In genomic region chr2:154735416-154735815, GRCm38 (mm10) we compare ENCODE assay signal across 32 mouse cellular contexts. TPM values are rescaled to one million over a fixed set of nuclear protein-coding genes. Genes with fewer than 3 reads are reported as not detected.
A peak's percentile ranks its signal among the peaks of the same experiment; 100 is the strongest.
DNase-seq lines count a peak whose midpoint lies in the region; ATAC-seq and TF ChIP-seq lines count a peak whose summit lies in the region.
"Had no signal": no experiment of that assay in that cellular context is flagged by ENCODE, and none has a peak within 500 bp of the region (broad histone marks: within the 10 kb centered on the region; RNA-seq: fewer than 3 reads in every experiment).

No protein-coding gene starts in this region.

- no peaks in the 10 kb centered on the region for H3K27me3 ChIP-seq in kidney, embryonic 14.5 days (ENCODE audit: control insufficient read depth, insufficient read depth, low read length)
- no peaks in the 10 kb centered on the region for H3K27me3 ChIP-seq in kidney, postnatal 0 days (ENCODE audit: insufficient read depth, low read length)
- H3K27me3 ChIP-seq in neural tube, embryonic 14.5 days (ENCODE audit: control insufficient read depth, insufficient read depth, low read length), result no peaks in the 10 kb centered on the region
- H3K27me3 ChIP-seq: CH12.LX; embryonic facial prominence, embryonic 13.5 days; forebrain, embryonic 12.5 days; forebrain, embryonic 15.5 days; heart, embryonic 12.5 days; heart, embryonic 15.5 days; hindbrain, embryonic 13.5 days; Patski had no signal

- TF ChIP-seq CTCF in kidney, postnatal 0 days (IDR thresholded peaks at IDR 0.05; ENCODE audit: low read depth), result no peak

- H3K4me1 ChIP-seq in kidney, embryonic 14.5 days (ENCODE audit: control insufficient read depth, insufficient read depth, low read length), result peaks cover 20% of the 10 kb centered on the region
- peaks cover 13% of the 10 kb centered on the region; the same call in 1 of the 2 replicates for H3K4me1 ChIP-seq in kidney, postnatal 0 days (replicated peaks; ENCODE audit: insufficient read depth, low read length)
- H3K4me1 ChIP-seq in neural tube, embryonic 14.5 days (ENCODE audit: control insufficient read depth, insufficient read depth, low read length), result peaks cover 5% of the 10 kb centered on the region; the same call in 1 of the 2 replicates
- H3K4me1 ChIP-seq: embryonic facial prominence, embryonic 13.5 days; heart, embryonic 12.5 days; heart, embryonic 15.5 days had no signal

- no peak overlapping the region for H3K27ac ChIP-seq in kidney, embryonic 14.5 days (ENCODE audit: low read depth, low read length)
- no peak overlapping the region for H3K27ac ChIP-seq in kidney, postnatal 0 days
- H3K27ac ChIP-seq in neural tube, embryonic 14.5 days (ENCODE audit: low read depth, low read length), result no peak overlapping the region
- H3K27ac ChIP-seq: embryonic facial prominence, embryonic 10.5 days; embryonic facial prominence, embryonic 13.5 days; forebrain, embryonic 12.5 days; forebrain, embryonic 15.5 days; heart, embryonic 15.5 days; hindbrain, embryonic 10.5 days; hindbrain, embryonic 13.5 days had no signal

- no peak overlapping the region for H3K4me3 ChIP-seq in kidney, embryonic 14.5 days (ENCODE audit: low read length)
- H3K4me3 ChIP-seq in kidney, postnatal 0 days (replicated peaks; ENCODE audit: low read depth, low read length), result no peak overlapping the region
- no peak overlapping the region for H3K4me3 ChIP-seq in neural tube, embryonic 14.5 days (ENCODE audit: low read depth, low read length)
- H3K4me3 ChIP-seq: embryonic facial prominence, embryonic 10.5 days; embryonic facial prominence, embryonic 13.5 days; erythroblast, embryonic 14.5 days; forebrain, embryonic 12.5 days; forebrain, embryonic 15.5 days; heart, embryonic 12.5 days; heart, embryonic 15.5 days; hindbrain, embryonic 10.5 days; hindbrain, embryonic 13.5 days had no signal

- ATAC-seq in kidney, embryonic 14.5 days (ENCODE audit: low FRiP score, low TSS enrichment), result peak; percentile 67
- peak; percentile 47 for ATAC-seq in kidney, postnatal 0 days (replicated peaks; ENCODE audit: low FRiP score, low read depth)
- ATAC-seq in neural tube, embryonic 14.5 days (ENCODE audit: low read depth), result peak; percentile 41; the same call in 1 of the 2 replicates
- ATAC-seq: forebrain, embryonic 15.5 days; Patski had no signal

- no peaks in the 10 kb centered on the region for H3K36me3 ChIP-seq in kidney, embryonic 14.5 days (ENCODE audit: control insufficient read depth, insufficient read depth, low read length)
- H3K36me3 ChIP-seq in kidney, postnatal 0 days (ENCODE audit: insufficient read depth, low read length), result no peaks in the 10 kb centered on the region
- no peaks in the 10 kb centered on the region for H3K36me3 ChIP-seq in neural tube, embryonic 14.5 days (ENCODE audit: control insufficient read depth, insufficient read depth, low read length)
- H3K36me3 ChIP-seq: embryonic facial prominence, embryonic 10.5 days; embryonic facial prominence, embryonic 13.5 days; forebrain, embryonic 12.5 days; forebrain, embryonic 15.5 days; G1E; heart, embryonic 12.5 days; heart, embryonic 15.5 days; hindbrain, embryonic 10.5 days; hindbrain, embryonic 13.5 days had no signal

- whole genome bisulfite sequencing in kidney, embryonic 14.5 days, result 5% methylated on average over 7 of the region's 7 CpGs
- WGBS in kidney, postnatal 0 days, result 12% methylated on average over 7 of the region's 7 CpGs
- WGBS in neural tube, embryonic 14.5 days, result 33% methylated on average over 7 of the region's 7 CpGs

- no peak overlapping the region for H3K4me2 ChIP-seq in kidney, embryonic 14.5 days (replicated peaks; ENCODE audit: low read depth, low read length)
- H3K4me2 ChIP-seq in kidney, postnatal 0 days (ENCODE audit: low read length), result no peak overlapping the region
- no peak overlapping the region for H3K4me2 ChIP-seq in neural tube, embryonic 14.5 days (ENCODE audit: low read depth, low read length)
- H3K4me2 ChIP-seq: embryonic facial prominence, embryonic 13.5 days; forebrain, embryonic 12.5 days; forebrain, embryonic 15.5 days; heart, embryonic 12.5 days; heart, embryonic 15.5 days; hindbrain, embryonic 13.5 days had no signal

- H3K9me3 ChIP-seq in kidney, embryonic 14.5 days (ENCODE audit: control insufficient read depth, low read length), result no peaks in the 10 kb centered on the region
- H3K9me3 ChIP-seq in kidney, postnatal 0 days (replicated peaks; ENCODE audit: low read length), result no peaks in the 10 kb centered on the region
- no peaks in the 10 kb centered on the region; the same call in 1 of the 2 replicates for H3K9me3 ChIP-seq in neural tube, embryonic 14.5 days (ENCODE audit: control insufficient read depth, low read length)
- H3K9me3 ChIP-seq: embryonic facial prominence, embryonic 10.5 days; embryonic facial prominence, embryonic 13.5 days; forebrain, embryonic 12.5 days; forebrain, embryonic 15.5 days; G1E; heart, embryonic 12.5 days; heart, embryonic 15.5 days; hindbrain, embryonic 10.5 days; hindbrain, embryonic 13.5 days had no signal

- no peak overlapping the region for H3K9ac ChIP-seq in kidney, embryonic 14.5 days (ENCODE audit: low read depth, low read length)
- H3K9ac ChIP-seq in kidney, postnatal 0 days (ENCODE audit: low read depth, low read length), result no peak overlapping the region
- H3K9ac ChIP-seq in neural tube, embryonic 14.5 days (replicated peaks; ENCODE audit: low read depth, low read length), result no peak overlapping the region
- H3K9ac ChIP-seq: embryonic facial prominence, embryonic 13.5 days; forebrain, embryonic 12.5 days; forebrain, embryonic 15.5 days; heart, embryonic 12.5 days; heart, embryonic 15.5 days; hindbrain, embryonic 13.5 days had no signal

- no peak for DNase-seq in kidney, postnatal 10 days
- peak; percentile 83 for DNase-seq in kidney, postnatal 0 days (ENCODE audit: low spot score)
- DNase-seq in kidney, postnatal 25 days, result no peak
- DNase-seq in neural tube, embryonic 10.5 days (ENCODE audit: extremely low spot score, low spot score), result no peak
- no peak for DNase-seq in spleen, postnatal 14 days (ENCODE audit: low spot score in 2 of 2)
- DNase-seq: adrenal gland, postnatal 14 days; B cell, adult 2 months; cerebellum, adult 11-12 months; cerebellum, adult 8-10 months; cerebellum, postnatal 10 days; cerebellum, postnatal 36 days; gastrocnemius, postnatal 25 days; heart, adult 18-20 months; heart, postnatal 10 days; heart, postnatal 36 days had no signal

RNA-seq across cellular contexts. Expression of gene Gm14214, which starts 34.4 kb away (rescaled TPM):
- polyA plus RNA-seq in kidney, embryonic 14.5 days (2014; fragmentation: Nextera tagmentation; extraction: Ambion mirVana), result not detected in 2 replicates
- not detected in 2 replicates for polyA plus RNA-seq in kidney, postnatal 0 days (2015; fragmentation: Nextera tagmentation; extraction: Ambion mirVana)
- polyA plus RNA-seq in neural tube, embryonic 14.5 days (2014; fragmentation: Nextera tagmentation; extraction: Ambion mirVana), result not detected in 2 replicates
- polyA plus RNA-seq: brain, embryonic 14.5 days; cortical plate, adult 2 months; embryonic facial prominence, embryonic 10.5 days; embryonic facial prominence, embryonic 13.5 days; erythroblast, embryonic 14.5 days; forebrain, embryonic 12.5 days; forebrain, embryonic 15.5 days; G1E; gonadal fat pad, adult 2 months; heart, embryonic 12.5 days; heart, embryonic 15.5 days; hindbrain, embryonic 10.5 days; hindbrain, embryonic 13.5 days; Patski had no signal

RNA-seq across cellular contexts. Expression of gene Raly, which starts 55.5 kb away (rescaled TPM):
- 68.8 and 310 TPM in 2 replicates for polyA plus RNA-seq in kidney, embryonic 14.5 days (2014; fragmentation: Nextera tagmentation; extraction: Ambion mirVana)
- 31.6 and 33.7 TPM in 2 replicates for polyA plus RNA-seq in kidney, postnatal 0 days (2015; fragmentation: Nextera tagmentation; extraction: Ambion mirVana)
- polyA plus RNA-seq in neural tube, embryonic 14.5 days (2014; fragmentation: Nextera tagmentation; extraction: Ambion mirVana), result 27.5 and 34.5 TPM in 2 replicates

RNA-seq across cellular contexts. Expression of gene a, which starts 55.8 kb away (rescaled TPM):
- not detected in 2 replicates for polyA plus RNA-seq in kidney, embryonic 14.5 days (2014; fragmentation: Nextera tagmentation; extraction: Ambion mirVana)
- 0.42 and 1.1 TPM in 2 replicates for polyA plus RNA-seq in kidney, postnatal 0 days (2015; fragmentation: Nextera tagmentation; extraction: Ambion mirVana)
- not detected in 2 replicates for polyA plus RNA-seq in neural tube, embryonic 14.5 days (2014; fragmentation: Nextera tagmentation; extraction: Ambion mirVana)
- polyA plus RNA-seq: erythroblast, embryonic 14.5 days; heart, embryonic 12.5 days; Patski had no signal
